Comparison of ENCODE assay signal across 9 mouse cellular contexts in genomic region chrX:93676228-93676627, GRCm38 (mm10). TPM values are rescaled to one million over a fixed set of nuclear protein-coding genes. Genes with fewer than 3 reads are reported as not detected.
A peak's percentile ranks its signal among the peaks of the same experiment; 100 is the strongest.
DNase-seq lines count a peak whose midpoint lies in the region; ATAC-seq lines count a peak whose summit lies in the region.
"Had no signal": no experiment of that assay in that cellular context is flagged by ENCODE, and none has a peak within 500 bp of the region (broad histone marks: within the 10 kb centered on the region; RNA-seq: fewer than 3 reads in every experiment).

No protein-coding gene starts in this region.

- H3K4me2 ChIP-seq in heart, embryonic 11.5 days = peak overlapping the region; percentile 64
- H3K4me2 ChIP-seq in hindbrain, embryonic 12.5 days (replicated peaks) = peak overlapping the region; percentile 45

- no peaks in the 10 kb centered on the region for H3K4me1 ChIP-seq in heart, embryonic 11.5 days (ENCODE audit: control insufficient read depth, insufficient read depth, low read length)
- no peaks in the 10 kb centered on the region for H3K4me1 ChIP-seq in hindbrain, embryonic 12.5 days
- H3K4me1 ChIP-seq in midbrain, embryonic 10.5 days = peaks cover 10% of the 10 kb centered on the region

- WGBS in heart, embryonic 11.5 days (ENCODE audit: insufficient replicate concordance) = 58% methylated on average over 2 of the region's 2 CpGs
- 67% methylated on average over 2 of the region's 2 CpGs for WGBS in hindbrain, embryonic 12.5 days
- 62% methylated on average over 2 of the region's 2 CpGs for WGBS in midbrain, embryonic 10.5 days

- DNase-seq in heart, adult 18-20 months = no peak
- DNase-seq in NIH3T3 (ENCODE audit: low read depth) = peak; percentile 1
- DNase-seq in midbrain, embryonic 10.5 days (ENCODE audit: low spot score) = no peak
- DNase-seq in retina, embryonic 14.5 days (ENCODE audit: low spot score) = no peak
- DNase-seq in thymus, postnatal 14 days = no peak
- DNase-seq in layer of hippocampus, postnatal 10 days (ENCODE audit: low spot score in 2 of 2) = no peak
- DNase-seq: cerebellum, adult 8-10 months had no signal

- H3K36me3 ChIP-seq in heart, embryonic 11.5 days (ENCODE audit: control insufficient read depth, insufficient read depth, low read length) = no peaks in the 10 kb centered on the region
- no peaks in the 10 kb centered on the region for H3K36me3 ChIP-seq in hindbrain, embryonic 12.5 days
- no peaks in the 10 kb centered on the region for H3K36me3 ChIP-seq in midbrain, embryonic 10.5 days

- no peak overlapping the region for H3K9ac ChIP-seq in heart, embryonic 11.5 days (ENCODE audit: low read depth, low read length)
- H3K9ac ChIP-seq in hindbrain, embryonic 12.5 days = no peak overlapping the region

- peak overlapping the region; percentile 36; the same call in 1 of the 2 replicates for H3K4me3 ChIP-seq in heart, embryonic 11.5 days (ENCODE audit: low read depth, low read length)
- H3K4me3 ChIP-seq in hindbrain, embryonic 12.5 days = peak overlapping the region; percentile 36; the same call in 1 of the 2 replicates
- H3K4me3 ChIP-seq in midbrain, embryonic 10.5 days = peak overlapping the region; percentile 46

- no peaks in the 10 kb centered on the region for H3K27me3 ChIP-seq in heart, embryonic 11.5 days (ENCODE audit: control insufficient read depth, insufficient read depth, low read length)
- H3K27me3 ChIP-seq in hindbrain, embryonic 12.5 days = no peaks in the 10 kb centered on the region
- no peaks in the 10 kb centered on the region for H3K27me3 ChIP-seq in midbrain, embryonic 10.5 days (ENCODE audit: low read depth, poor library complexity, severe bottlenecking)

- H3K27ac ChIP-seq in heart, embryonic 11.5 days (ENCODE audit: low read depth, low read length) = no peak overlapping the region
- peak overlapping the region; percentile 85 for H3K27ac ChIP-seq in hindbrain, embryonic 12.5 days
- H3K27ac ChIP-seq in midbrain, embryonic 10.5 days (replicated peaks) = peak overlapping the region; percentile 79; the same call in 1 of the 2 replicates

- no peaks in the 10 kb centered on the region for H3K9me3 ChIP-seq in heart, embryonic 11.5 days (replicated peaks; ENCODE audit: control insufficient read depth, low read length)
- H3K9me3 ChIP-seq in hindbrain, embryonic 12.5 days (replicated peaks) = no peaks in the 10 kb centered on the region
- no peaks in the 10 kb centered on the region for H3K9me3 ChIP-seq in midbrain, embryonic 10.5 days (replicated peaks)

- no peak for ATAC-seq in heart, embryonic 11.5 days (replicated peaks; ENCODE audit: insufficient number of reproducible peaks, low FRiP score, low TSS enrichment)
- no peak for ATAC-seq in hindbrain, embryonic 12.5 days (ENCODE audit: low FRiP score)

RNA-seq across cellular contexts. Expression of gene Pcyt1b, which starts 21.6 kb away (rescaled TPM):
- polyA plus RNA-seq in heart, embryonic 11.5 days (2014; fragmentation: Nextera tagmentation; extraction: Ambion mirVana) = 2.7 and 3.4 TPM in 2 replicates
- under 1 TPM; 0.07 to 0.15 TPM for total RNA-seq in heart, adult 18-20 months (2021)
- polyA plus RNA-seq in hindbrain, embryonic 12.5 days (2016; fragmentation: Nextera tagmentation; extraction: Ambion mirVana) = 20.9 and 22.3 TPM in 2 replicates
- 4.1 and 8.0 TPM in 2 replicates for polyA plus RNA-seq in midbrain, embryonic 10.5 days (2016; fragmentation: Nextera tagmentation; extraction: Ambion mirVana)
- 10 to 100 TPM; 49.2 to 52.3 TPM for total RNA-seq in layer of hippocampus, postnatal 10 days (2021)

RNA-seq across cellular contexts. Expression of gene Pola1, which starts 44.3 kb away (rescaled TPM):
- polyA plus RNA-seq in heart, embryonic 11.5 days (2014; fragmentation: Nextera tagmentation; extraction: Ambion mirVana) = 13.5 and 13.7 TPM in 2 replicates
- 1 to 10 TPM; 4.9 to 5.5 TPM for total RNA-seq in heart, adult 18-20 months (2021)
- 13.3 and 13.6 TPM in 2 replicates for polyA plus RNA-seq in hindbrain, embryonic 12.5 days (2016; fragmentation: Nextera tagmentation; extraction: Ambion mirVana)
- 21.2 and 21.7 TPM in 2 replicates for polyA plus RNA-seq in midbrain, embryonic 10.5 days (2016; fragmentation: Nextera tagmentation; extraction: Ambion mirVana)
- total RNA-seq in layer of hippocampus, postnatal 10 days (2021) = 10 to 100 TPM in 1 of 2 experiments, 1 to 10 TPM in 1; 7.9 to 11.6 TPM
